Mouse (Mus musculus) embryo, embryonic 11.5 days (tissue): Measurements from ENCODE around the gene Irx5.

Source experiments
- DNase-seq: peaks from one replicate; pipeline ENCODE4 v3.0.0-alpha.2; 2012; ENCODE audit warnings: low read depth, low spot score

The Irx5 gene

DNA sequence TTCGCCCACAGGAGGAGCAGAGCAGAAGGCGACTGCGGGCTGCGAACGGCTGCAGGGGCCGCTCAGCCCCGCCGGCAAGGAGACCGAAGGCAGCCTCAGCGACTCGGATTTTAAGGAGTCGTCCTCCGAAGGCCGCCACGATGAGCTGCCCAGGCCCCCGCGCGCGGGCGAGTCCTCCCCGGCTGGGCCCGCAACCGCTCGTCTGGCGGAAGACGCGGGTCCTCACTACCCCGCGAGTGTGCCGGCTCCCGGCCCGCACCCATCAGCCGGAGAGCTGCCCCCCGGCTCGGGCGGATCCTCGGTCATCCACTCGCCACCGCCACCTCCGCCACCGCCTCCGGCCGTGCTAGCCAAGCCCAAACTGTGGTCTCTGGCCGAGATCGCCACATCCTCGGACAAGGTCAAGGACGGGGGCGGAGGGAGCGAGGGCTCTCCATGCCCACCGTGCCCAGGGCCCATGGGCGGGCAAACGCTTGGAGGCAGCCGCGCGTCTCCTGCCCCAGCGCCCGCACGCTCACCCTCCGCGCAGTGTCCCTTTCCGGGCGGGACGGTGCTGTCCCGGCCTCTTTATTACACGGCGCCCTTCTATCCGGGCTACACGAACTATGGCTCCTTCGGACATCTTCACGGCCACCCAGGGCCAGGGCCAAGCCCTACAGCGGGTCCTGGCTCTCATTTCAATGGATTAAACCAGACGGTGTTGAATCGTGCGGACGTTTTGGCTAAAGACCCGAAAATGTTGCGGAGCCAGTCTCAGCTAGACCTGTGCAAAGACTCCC, 2.8 kb downstream of the Irx5 start:
- DNase-seq, result no peak

DNA sequence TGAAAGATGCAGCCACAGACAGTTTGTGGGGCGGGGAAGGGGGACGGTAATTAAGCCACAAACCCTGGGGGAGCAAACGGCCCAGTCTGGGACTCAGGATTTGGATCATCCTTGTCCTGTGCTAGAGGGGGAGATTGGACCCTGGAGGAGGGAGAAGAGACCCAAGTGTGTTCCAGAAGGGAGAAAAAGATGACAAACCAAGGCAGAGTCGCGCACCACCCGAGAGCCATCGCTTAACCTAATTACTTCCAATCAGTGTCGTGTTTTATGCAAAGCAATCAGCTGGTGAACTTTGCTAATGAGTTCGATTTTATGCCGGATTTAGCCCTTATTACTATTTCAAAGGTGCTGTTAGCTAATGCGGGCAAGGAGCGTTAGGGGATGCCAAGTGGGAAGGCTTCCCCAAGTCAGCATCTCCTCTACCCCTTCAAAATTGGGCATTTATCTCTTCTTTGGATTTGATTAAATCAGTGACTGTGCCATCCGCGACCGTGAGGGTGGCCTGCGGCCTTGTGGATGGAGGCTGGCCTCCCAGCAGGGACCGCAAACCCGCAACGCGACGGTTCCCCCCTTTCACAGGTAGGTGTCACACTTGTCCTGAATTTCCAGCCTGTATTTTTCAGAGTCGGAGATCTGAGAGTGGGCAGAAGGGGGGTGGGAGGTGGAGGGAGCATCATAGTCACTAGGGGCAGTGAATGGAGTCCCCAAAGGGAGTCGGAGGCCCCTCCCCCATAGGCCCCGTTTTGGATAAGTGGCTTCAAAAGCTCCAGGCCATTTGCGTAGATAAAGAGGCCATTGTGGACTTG, 4.3 kb downstream of the Irx5 start:
- no peak for DNase-seq

DNA sequence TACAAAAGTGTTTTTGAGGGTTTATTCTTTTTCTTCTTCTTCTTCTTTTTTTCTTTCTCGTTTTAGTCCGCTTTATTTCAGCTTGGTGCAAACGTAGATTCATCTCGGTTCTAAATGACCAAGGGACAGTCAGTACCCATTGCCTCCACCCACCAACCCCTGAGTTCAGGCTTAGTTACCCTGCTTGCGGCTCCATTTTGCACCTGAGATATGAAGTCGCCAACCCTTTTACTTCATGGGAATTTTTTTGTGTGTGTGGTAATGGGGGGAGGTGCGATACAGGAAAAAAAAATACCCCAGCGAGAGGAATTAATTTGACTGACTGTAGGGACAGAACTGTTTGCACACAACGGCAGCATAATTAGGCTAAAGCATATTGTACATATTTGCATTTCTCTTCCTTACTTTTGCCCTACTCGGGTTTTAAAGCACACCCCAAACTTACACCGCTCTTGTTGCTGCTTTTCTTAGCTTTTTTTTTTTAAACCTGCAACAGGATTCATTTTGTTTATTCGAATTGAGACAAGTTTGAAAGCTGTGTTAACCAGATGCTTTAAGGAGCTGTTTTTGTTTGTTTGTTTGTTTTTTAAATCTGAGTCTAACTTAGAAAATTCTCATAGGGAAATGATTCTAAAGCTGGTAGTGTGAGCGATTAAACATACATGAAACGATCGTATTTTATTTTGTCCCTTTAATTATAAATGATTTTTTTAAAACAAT, 5.1 kb downstream of the Irx5 start:
- no peak for DNase-seq

DNA sequence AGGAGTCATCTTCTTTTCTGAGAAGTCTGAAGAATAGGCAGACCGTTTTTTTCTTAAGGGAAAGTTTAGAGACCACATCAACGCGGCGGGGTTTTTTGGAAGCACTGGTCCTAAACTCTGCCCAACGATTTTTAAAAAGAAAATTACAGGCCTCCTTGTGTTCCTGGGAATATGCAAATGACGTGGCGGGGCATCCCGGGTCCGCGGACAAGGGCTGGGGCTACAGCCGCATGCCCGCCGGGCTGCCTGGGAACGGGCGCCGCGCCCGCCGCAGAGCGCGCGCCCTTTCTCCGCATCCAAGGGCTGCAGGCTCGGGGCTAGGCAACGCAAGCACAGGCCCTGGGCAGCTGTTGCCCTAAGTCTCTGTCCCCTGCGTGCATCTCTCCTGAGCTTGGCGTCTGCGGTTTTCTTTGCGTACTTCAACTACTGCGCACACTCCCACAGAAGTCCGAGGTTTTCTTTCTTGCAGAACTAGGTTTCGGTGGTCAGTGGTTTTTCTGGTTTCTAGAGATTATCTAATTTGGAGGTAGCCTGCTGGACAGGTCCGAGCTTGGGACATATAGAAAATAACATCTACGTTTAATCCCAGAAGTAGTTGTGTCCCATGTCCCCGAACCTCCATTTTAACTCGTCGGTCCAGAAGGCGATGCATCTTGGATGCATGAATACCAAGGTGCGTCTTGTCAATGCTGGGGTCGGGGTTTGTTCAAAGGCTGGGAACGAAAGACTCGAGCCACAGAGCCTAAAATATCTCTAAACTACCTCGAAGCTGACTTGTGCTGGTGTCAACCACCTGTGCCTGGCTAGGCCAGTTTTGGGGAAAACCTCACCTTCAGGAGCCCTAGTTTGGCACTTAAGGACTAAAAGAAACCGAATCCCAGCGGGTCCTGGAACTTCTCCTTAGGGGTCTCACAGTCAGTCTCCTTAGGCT, 6.1 kb downstream of the Irx5 start:
- no peak for DNase-seq

DNA sequence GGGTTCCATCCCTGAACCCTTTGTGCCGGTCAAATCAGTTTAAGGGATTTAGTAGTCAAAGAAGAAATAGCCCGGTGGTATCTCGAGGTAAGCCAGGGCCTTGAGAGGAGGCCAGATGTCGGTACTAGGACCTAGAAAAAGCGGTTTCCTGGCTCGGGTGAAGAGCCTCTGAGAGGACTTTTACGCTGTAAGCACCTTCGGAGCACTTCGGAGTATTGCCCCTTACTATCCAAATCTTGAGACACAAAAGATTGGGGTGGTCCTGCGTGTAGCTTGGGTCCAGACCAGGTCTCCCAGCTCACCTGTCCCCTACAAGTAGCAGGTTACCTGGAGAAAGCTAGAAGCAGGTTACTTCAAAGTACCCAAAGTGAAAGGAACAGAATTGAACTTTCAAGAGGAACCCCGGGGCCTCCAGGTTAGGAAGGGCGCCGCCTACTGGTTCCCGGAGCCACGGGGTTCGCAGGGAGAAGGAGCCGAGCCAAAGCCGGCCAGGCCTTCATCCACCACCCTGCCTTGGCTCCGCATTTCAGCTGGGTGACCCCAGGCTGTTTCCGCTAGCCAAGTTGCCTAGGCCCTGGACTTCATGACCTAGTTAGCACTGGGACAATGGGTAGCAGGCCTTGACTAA, 6.8 kb downstream of the Irx5 start:
- DNase-seq, result no peak

DNA sequence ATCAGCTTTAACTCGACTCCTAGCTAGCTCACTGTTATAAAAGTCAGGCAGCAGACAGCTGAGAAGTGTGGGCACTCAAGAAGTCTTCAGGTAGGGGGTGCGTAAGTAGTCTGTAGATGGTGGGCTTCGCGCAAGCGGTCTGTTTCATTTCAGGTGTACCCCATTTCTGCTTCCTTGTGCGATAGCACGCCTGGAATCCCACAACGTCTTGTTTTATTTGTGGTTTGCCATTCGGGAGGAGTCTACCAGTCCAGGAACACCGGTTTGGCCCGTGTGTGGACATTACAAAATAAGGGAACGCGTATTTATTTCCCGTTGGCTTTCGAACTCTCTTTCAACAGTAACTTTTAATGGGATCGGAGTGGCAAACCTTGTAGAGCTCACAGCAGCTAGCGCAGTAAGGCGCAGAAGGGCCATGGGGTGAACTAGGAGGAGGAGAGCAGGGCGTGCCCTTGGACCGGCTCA, 7.4 kb downstream of the Irx5 start:
- DNase-seq, result no peak

DNA sequence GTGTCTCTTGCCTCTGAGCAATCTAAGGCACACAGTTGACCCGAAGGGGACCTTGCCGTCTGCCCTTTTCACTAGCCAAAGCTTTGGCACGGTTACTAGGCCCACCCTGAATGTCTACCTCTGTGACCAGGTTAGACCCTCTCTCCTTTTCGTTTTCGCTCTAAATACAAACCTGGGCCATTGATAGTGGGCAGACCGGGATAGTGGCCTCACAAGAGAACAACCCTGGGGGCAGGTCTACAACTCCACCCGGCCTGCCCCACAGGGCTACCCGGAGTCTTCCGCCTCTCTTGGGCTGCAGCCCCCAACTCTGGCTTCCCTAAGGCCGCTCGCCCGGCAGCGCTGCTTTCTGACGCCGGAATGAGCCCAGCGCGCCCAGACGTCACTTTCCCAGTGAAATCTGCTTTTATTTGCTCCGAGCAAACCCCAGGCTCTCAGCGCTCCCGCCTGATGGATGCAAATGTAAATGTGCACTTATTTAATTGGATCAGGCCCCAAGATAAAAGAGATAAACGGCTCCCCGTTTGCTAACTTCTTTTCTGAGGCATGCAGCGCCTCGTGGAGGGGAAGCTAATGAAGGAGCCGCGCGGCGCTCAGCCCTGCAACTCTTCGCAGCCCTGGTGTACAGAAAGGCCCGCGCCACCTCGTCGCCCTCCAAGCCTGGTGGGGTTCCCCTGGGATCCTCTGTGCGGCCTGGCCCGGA, 8.0 kb downstream of the Irx5 start:
- no peak for DNase-seq

DNA sequence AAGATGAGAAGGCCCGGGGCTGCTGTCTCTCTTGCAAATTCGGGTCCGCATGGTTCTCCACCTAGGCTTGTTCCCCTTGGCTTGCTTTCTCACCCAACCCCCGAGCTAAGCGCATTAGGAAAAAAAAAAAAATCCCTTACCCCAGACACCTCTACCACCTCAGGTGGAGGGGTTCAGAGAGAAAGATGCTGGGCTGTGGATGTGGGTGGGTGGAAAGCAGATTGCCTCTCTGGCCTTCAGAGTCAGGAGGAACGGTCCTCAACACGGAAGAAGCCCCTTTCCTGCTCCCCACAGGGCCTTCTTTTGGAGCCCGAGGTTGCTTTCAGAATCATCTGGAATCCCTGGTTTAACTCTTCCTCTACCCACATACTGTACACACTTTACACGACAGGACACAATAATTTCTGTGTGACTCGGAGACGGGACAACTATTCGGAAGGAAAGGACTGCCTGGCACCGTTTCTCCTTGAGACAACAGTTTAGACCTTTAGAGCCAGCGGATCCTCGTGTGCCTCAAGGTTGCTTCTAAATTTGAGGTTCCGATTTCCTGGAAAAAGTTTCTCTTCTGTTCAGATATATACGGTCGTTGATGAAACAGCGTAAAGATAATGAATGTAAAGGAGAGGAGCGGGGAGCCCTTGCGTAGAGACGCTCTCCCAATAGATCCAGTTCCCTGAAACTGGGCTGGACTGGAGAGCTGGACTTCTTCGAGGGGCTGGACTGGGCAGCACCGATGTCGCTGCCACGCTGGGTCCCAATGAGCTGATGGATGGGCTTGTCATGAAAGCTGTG, 8.7 kb downstream of the Irx5 start:
- no peak for DNase-seq

DNA sequence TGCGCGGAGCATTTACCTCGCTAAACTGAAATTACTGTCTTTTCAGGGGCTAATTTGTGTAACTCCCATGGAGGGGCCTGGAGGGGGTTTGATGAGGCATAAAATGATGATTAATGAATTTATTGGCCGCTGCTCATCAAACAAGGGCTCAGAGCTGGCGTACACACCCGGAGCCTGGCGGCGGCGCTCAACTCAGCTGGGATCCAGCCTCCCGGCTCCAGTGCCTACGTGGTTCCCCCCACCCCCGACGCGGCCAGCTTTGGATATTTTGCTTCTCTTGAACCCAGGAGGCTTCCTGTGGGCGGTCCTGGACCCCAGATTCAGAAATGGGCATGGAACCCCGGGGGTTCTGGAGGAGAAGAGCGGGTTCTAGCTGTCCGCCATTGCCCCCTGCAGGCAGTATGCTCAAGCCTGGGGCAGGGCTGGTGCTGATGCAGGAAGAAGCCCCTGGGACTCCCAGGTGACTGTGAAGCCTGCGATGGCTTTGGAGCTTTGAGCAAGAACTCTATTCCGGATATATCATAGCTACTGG, 9.4 kb downstream of the Irx5 start:
- DNase-seq, result no peak

DNA sequence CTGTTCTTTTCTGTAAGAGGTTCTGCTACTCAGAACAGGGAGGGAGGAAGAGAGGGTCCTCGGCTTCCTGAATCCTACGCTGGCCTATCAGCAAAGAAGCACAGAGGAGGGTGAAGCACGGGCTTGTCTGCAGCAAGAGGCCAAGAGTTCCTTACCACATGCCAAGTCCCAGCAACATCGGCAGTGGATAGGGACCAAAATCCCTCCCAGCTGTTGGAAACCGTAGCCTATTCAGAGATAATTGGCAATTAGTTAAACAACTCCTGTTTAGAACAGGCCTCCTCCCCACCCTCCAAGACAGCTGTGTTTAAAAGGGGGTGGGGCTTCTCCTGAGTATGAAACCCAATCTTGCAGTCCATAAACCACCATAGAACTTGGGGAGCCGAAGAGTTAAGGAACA, 22.1 kb downstream of the Irx5 start:
- DNase-seq, result no peak

DNA sequence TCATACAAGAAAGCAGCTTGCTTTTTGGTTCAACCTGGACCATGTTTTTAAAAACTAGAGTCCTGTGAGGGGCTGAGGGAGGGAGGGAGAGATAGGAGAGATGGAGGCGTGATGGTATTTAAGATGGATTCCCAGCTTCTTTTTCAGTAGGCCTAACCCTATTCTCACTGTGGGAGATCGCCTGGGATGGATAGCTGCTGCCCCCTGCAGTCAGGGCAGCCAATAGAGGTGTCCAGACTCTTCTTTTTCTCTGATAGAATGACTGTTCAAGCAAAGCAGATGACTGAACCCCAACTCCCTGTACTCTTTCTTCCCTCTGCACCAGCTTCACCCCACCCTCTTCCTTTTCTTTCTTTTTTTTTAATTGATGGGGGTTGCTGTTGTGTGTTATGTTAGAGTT, 23.1 kb downstream of the Irx5 start:
- no peak for DNase-seq

DNA sequence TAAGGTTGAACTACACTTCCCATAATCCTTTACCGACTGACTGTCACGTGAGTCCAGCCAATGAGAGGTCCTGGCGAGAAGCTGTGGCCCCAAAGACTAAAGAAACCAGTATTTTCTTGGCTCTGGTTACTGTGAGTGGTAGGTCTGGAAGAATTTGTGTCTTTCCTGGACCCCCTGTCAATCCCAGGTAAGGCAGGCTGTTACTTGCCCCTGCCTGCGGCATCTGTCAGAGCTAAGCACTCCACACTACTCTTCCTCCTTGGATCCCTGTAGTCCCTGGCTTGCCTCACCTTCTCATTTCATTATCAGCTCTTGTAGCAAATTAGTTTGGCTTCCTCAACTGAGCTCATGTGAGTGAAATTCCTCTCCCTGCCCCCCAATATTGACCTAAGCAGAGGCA, 30.5 kb downstream of the Irx5 start:
- DNase-seq, result no peak

DNA sequence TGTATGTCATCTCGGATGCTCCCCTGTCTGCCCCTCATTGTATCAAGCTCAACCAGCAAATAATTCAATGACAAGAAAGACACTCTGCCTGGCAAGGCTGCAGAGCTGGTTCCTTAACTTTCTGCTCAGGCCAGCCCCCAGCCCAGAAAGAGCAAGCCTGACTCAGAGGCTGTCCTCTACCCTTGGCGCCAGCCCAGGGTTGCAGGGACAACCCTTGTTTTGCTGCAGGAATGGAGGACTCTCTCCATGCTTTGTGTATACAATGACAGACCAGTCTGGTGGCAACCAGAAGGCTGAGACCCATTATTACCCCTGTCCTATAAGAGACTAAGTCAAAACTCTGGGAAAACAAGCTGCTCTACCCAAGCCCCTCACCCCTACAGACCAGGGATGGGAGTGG, 46.8 kb downstream of the Irx5 start:
- DNase-seq, result no peak

DNA sequence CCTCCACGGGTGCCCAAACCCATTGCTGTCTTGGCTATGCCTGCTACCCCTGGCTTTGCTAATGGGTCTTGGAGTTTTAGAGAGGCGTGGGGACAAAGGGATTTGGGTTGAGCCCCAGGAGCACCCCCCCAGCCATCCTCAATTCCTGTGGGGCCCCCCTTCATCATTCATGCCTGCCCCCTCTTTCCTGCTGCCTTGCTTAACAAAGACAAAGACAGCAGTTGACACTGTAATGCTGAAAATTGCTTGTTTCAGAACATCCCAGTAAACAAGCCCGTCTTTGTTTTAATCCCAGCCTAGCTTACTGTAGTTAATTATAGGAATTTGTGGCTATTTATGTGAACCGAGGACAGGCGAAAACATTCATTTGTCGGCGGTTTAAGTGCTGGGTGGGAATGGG, 50.7 kb downstream of the Irx5 start:
- no peak for DNase-seq

DNA sequence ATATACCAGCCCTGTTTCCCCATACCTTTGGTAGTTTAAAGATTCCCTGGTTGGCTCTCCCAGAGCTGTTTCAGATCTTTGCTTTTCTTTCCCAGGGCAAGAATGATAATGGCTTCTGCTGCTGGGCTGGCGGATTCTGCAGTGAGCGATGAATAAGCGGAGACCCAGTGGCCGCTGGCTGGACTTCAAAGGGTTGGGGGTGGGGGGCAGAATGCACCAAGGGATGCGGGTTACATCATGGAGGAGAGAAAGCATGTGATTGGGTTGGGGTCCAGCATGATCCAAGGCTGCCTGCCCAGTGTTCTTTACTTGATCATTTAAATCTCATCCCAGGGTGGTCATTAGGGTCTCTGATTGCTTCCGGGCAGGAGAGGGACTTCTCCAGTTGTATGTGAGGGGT, 56.2 kb downstream of the Irx5 start:
- DNase-seq, result no peak

DNA sequence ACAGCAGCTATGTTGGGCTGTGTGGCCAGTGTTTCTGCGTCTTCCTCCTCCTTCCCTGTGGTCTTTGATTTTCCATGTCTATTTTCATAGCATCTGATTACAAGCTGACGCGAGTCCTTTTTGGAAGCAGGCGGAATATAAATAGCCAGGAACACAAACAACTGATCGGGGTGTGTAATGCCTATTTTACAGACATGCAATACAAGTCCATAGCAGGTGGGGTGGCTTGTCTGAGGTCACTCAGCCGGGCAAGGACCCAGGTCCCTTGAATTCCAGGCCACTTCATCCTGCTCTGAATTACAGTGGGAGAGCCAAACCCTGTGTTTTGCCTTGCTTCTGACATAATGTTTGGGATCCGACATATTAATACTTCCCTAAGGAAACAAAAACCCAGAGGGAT, 63.2 kb downstream of the Irx5 start:
- no peak for DNase-seq
